Mouse (Mus musculus): ENCODE measurements around the gene Arhgef18.

Gene Arhgef18

DNA sequence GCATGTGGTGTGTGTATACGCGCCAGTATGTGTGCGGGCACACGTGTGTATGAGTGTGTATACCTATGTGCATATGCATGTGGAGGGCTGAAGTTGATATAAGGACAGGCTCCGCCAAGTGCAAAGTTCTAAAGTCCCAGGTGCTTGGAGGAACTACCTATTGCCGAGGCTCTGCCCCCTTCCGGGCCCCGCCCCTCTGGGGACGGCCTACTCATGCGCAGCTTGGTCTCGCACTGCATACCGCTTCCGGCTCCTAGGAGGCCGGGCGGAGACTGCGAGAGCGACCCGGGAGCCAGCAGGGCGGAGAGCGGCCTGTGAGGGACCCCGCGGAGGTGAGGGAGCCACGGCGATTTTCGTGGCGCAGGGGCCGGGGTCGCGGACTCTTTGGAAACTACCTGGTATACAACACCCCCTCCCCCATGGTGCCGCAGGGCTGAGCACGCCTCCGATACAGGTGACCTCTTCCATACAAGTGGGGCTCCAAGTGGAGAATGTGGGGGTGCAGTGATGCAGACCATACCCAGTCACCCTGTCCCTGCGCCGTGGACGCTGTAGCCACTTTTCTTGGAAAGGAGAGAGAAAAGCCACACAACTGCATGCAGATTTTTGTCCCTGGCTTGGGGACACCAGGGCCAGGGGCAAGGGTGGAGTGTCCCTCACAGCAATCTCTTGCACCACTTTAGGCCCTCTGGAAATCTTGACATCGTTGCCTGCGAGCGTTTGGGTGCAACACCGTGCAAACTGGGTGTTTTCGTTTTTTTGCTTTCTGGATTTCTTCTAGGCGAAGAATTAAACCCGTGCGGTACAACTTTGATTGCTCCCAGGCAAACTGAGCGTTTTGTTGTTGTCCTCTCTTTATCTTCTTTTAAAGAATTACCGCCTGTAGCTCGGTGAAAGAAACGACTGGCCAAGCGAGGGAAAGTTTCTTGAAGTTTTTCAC lies at the start of gene Arhgef18:
TSS of gene Arhgef18 (plus strand) at position 236 of the 940 bp plus-strand sequence.
- peak; percentile 92 for DNase-seq

DNA sequence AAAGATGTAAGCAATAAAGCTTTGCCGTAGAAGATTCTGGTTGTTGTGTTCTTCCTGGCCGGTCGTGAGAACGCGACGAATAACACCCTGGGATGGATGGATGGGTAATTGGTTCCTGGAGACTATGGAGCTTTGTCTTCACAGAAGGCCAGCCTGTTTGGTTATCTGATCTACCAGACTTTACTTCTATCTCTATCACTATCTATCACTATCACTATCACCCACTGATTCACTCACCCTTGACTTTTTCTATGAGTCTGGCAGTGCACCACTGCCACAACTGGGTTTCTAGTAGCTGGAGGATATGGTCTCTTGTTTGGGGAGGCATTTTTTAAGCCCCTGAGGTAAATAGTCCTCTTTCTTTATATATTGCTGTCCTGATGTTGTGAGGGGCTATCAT lies 47.5 kb upstream of the Arhgef18 start:
- DNase-seq, result no peak

GRCm38 (mm10) chr8:3346691-3347413 lies 46.0 kb upstream of the Arhgef18 start:
- no peak for DNase-seq

DNA sequence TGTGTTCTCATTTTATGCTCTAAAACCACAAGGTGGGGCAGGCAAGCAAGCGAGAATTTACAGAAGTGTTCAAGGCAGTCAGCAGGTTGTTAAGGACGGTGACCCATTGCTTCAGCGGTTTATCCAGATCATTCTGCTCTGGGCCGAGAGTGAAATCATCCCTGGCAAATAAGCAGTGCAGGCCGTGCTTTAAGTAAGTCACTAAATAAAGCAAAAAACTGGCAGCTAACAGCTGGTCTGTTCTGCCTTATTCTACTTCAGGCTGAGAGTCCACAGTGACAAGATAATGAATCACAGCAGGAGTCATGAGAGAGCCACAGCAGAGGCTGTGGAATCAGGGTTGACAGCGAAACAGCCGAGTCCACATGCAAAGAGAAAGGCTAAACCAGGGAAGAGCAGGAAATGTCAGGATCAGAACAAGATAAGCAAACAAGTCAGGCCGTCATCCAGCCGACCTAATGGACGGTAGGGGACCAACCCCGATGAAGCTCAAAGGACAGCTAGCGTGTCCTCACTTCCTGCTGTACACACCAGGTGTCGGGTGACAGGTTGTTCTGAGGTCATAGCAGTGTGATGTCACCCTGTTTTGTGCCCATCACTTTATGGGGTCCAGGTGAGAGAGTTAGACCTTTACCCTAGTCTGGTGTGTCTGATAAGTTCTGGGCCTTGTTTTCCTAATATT lies 44.5 kb upstream of the Arhgef18 start:
- DNase-seq, result no peak

DNA sequence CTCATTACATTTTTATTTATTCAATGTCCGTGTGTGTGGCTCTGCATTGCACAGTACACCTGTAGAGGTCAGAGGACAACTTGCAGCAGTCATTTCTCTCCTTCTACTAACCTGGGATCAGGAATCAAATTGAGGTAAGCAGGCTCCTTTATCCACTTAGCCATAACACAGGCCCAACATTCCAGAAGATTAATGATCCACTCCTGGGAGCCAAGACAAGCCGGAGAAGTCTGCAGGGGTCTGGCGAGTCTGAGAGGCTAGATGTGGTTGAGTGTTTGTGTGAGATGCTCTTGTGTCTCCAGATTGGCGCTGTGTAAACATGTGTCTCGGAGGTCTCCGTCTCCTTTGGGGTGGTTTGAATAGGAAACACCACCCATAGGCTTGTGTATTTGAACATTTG lies 42.1 kb upstream of the Arhgef18 start:
- DNase-seq, result no peak

DNA sequence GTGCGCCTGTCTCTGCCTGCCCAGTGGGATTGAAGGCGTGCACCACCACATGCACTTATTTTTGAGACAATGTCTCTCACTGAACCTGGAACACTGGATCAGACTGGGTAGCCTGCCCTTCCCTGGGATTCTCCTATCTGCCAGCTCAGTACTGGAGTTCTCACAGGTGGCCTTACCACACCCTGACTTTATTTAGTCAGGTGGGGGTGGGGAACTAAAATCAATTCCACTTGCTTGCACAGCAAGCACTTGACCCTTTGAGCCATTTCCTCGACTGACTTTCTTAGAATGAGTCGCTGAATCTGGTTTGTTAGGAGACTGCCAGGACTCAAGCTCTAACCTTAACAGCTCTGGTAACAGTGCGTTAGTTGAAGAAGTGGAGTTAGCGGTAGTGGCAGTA lies 40.1 kb upstream of the Arhgef18 start:
- DNase-seq, result no peak

- no peak for DNase-seq
These were observed 39.5 kb upstream of the Arhgef18 start, which contains the start of gene A430078G23Rik for GRCm38 (mm10) chr8:3353189-3353810. TSS of gene A430078G23Rik (plus strand) at chr8:3353415.

DNA sequence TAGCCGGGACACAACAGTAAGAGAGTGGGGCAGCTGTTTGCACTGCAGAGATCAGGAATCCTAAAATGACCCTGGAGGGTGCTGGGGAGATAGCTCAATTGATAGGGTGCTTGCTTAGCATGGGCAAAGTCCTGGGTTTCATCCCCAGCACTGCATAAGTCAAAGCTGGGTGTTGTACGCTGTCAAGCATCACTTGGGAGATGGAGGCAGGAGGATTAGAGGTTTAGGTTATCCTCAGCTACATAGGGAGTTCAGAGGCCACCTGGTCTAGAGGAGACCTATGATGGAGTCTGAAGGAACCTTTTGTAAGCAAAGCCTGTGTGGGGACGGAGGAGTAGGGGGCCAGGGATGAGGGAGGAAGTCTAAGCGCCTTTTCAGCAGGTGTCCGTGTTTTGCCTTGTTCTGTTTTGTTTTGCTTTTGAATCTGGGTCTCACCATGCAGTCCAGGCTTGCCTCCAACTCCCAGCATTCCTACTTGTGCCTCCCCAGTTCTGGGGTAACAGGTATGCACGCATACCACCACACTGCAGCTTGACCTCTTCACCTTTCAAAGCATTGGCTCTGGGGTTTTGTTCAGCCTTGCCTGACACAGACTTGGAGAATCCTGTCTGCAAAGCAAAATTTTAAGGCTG lies 38.9 kb upstream of the Arhgef18 start:
- no peak for DNase-seq

- DNase-seq, result no peak
These were observed 38.4 kb upstream of the Arhgef18 start for GRCm38 (mm10) chr8:3354443-3354812.

DNA sequence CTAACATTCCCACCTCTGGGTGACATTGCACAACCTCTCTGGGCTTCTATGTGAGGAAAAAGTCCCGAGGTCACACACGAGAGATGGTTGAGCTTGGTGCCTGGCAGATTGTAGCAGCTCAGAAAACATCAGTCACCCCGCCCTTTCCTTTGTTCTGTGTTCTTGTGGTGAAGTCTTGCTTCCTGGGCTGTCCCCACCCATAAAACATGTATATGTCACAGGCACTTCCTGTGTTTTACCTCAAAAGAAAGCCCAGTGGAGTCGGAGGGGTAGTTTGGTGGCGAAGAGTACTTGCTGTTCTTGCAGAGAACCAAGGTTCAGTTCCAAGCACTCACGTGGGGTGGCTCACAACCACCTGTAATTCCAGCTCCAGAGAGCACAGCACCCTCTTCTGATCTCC lies 37.2 kb upstream of the Arhgef18 start:
- no peak for DNase-seq

- DNase-seq, result peak; percentile 88
These were observed 34.7 kb upstream of the Arhgef18 start for GRCm38 (mm10) chr8:3358060-3358459.

DNA sequence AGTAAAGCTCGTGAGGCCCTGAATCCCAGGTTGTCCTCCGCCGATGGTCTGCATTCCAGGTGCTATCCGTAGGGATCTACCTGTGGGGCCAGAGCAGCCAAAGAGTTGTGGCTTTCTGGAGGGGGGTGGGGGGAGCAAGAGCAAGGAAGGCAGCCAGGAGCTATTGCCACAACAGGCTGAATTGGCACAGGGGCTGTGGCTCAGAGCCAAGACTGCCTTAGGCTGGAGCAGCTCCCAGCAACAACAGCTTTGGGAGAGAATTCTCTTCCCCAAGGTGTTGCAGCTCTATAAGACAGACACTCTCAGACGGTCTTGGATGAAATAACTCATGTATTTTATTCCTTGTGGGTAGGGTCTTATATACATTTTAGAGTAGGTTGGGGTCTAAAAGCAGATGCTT lies 25.7 kb upstream of the Arhgef18 start:
- no peak for DNase-seq

DNA sequence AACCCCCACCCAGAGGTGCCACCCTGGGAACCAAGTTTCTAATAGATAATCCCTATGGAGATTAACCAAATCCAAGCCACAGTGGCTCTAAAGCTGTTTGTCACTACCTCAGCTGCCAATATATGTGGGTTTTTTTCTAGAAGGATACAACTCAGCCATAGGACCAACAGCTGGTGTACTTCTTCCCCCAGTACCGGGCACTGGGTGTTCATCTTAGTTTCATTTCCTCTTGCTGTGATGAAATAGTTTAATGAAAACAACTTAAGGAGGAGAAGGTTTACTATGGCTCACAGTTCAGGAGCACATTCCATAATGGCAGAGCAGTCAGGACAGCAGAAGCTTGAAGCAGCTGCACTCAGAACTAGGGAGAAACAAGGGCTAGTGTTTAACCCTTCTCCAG lies 24.7 kb upstream of the Arhgef18 start:
- DNase-seq, result no peak

DNA sequence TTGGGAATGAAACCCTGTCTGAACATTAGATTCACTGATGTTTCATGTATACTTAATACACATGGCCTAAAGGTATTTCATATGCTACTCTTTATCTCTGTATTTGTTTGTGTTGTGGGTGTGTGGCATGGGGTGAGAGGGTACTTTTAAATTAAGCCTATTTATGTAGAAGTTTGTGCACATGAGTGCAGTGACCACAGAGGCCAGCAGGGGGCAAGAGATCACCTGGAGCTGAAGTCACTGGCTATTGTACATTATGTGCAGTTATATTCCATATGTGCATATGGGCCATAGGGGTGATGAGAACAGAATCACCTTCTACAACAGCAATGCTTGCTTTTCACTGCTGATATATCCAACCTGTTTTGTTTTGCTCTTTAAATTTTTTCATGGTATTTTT lies 17.1 kb upstream of the Arhgef18 start:
- DNase-seq, result no peak

DNA sequence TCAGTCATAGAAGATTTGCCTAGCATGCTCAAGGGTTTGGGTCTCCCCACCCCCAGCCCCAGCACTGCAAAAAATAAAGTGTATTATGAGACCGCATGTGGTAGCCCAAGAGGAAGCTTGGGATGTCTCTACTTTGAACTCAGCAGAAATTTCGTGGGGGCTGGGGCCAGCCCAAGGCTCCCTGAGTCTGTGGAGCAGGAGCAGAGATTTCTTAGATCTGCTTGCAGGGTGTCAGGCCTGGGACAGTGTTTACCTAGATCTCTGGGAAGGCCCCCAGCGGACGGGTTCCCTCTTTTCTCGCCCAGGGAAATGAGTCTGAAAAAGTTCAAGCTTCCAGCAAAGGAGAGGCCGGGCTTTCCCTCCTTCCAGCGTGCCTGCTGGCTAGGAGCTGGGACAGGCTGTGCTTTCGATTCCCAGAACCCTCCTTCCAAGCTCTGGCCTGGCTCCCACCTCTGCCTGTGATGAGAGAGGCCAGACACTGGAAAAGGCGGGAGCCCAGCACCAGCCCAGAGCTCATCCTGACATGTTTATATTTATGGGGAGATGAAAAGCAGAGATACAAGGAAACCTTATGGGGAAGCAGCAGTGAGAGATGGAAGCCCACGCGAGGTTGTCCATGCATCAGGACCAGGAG lies 16.0 kb upstream of the Arhgef18 start:
- no peak for DNase-seq

DNA sequence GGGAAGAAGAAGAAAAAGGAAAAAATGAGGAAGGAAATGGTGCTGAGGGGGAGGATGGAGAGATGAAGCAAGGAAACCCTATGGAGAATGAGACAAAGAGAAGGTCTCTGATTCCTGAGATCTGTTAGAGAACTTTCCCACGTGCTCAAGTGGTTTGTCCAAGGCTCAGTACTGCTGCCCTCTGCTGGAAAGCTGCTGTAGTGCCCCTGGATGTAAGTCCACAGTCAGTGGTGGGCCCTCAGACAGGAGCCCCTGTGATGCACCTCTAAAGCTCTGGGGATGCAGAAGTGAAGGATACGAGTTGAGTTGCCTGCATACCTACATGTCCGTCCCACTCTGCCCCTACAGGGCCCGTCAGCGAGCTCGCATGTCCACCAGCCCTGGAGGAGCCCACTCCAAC lies 5.5 kb upstream of the Arhgef18 start:
- peak; percentile 77 for DNase-seq

GRCm38 (mm10) chr8:3388591-3389338 lies 4.0 kb upstream of the Arhgef18 start:
- no peak for DNase-seq

- DNase-seq, result no peak
These were observed 3.3 kb upstream of the Arhgef18 start for GRCm38 (mm10) chr8:3389506-3389905.

- peak; percentile 13 for DNase-seq
These were observed 513 bp upstream of the Arhgef18 start for GRCm38 (mm10) chr8:3392293-3392692.

DNA sequence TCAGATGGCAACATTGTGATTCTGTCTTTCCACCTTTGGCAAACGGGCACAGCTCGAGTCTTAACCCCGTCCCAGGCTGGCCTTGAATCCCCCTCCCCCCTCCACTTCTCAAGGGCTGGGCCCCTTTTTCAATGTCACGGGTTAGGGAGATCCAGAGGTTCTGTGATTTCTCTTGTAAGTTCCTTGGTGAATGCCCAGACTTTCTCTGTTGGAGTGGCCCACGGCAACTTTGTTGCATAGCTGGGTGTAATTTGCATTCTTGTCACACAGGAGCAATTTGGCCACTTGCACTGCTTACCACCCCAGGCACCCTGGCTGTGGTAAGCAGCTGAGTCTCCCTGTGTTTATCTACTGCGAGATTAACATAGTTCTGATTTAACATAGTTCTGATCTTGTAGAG lies 1.8 kb downstream of the Arhgef18 start:
- peak; percentile 54 for DNase-seq

DNA sequence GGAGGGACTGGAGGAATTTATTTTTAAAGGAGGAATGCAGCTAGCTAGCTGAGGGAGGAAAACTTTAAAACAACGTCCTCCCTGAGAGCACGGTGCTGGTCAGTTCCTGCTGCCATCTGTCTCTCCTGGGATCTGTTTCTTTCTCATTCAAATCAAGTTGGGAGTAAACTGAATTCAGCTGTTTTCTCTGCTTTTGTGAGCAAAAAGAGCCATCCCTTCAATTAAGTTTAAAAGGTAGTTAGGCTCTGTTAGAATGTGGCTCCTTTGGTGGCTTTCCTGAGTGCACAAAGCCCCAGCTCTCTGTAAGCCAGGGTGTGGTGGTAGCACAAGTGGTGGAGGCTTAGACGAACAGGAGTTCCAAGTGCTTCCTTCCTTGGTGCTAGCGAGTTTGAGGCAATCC lies 2.4 kb downstream of the Arhgef18 start:
- DNase-seq, result no peak

Data from kidney, adult 18-20 months (tissue).